Mouse (Mus musculus) adrenal gland, postnatal 10 days (tissue): ENCODE data around the gene Slc5a12. TPM values are rescaled to one million over a fixed set of nuclear protein-coding genes. Genes with fewer than 3 reads are reported as not detected.
A peak's percentile ranks its signal among the peaks of the same experiment; 100 is the strongest.

Experiments used
- DNase-seq: peaks from one replicate; pipeline ENCODE4 v3.0.0; 2021; ENCODE audit warnings: mixed read lengths
- long read RNA-seq, 2 experiments: library from polyadenylated mRNA; stranded (forward); transcript quantifications; one replicate each; pipeline ENCODE4 v2.0.0; 2021
- total RNA-seq, 2 experiments: library from RNA; stranded (reverse); gene quantifications; 2 replicates each; pipeline ENCODE4 v1.2.3; 2021

The Slc5a12 gene
- total RNA-seq = under 1 TPM in 1 of 2 experiments, not detected in 1; 0.09 TPM
- long read RNA-seq, experiment 1 = 0 reads
- long read RNA-seq, experiment 2, partial matches to known transcripts = 0 of 2 reads
- long read RNA-seq, experiment 2, other reads (novel, unspliced or antisense) = 0 of 2 reads

- DNase-seq = no peak
Measured at GRCm38 (mm10) chr2:110596932-110597331, at the start of gene Slc5a12. Gene Slc5a12 (plus strand): TSS chr2:110597298.

GRCm38 (mm10) chr2:110556098-110556497 is 41.0 kb upstream of the Slc5a12 start:
- DNase-seq = no peak

- no peak for DNase-seq
Measured at GRCm38 (mm10) chr2:110562621-110563020, 34.5 kb upstream of the Slc5a12 start.

- DNase-seq = peak; percentile 75
Measured at GRCm38 (mm10) chr2:110564673-110565627, 32.1 kb upstream of the Slc5a12 start.

- DNase-seq = no peak
Measured at GRCm38 (mm10) chr2:110586692-110587091, 10.4 kb upstream of the Slc5a12 start.

GRCm38 (mm10) chr2:110590007-110590406 is 7.1 kb upstream of the Slc5a12 start:
- no peak for DNase-seq

- DNase-seq = no peak
Measured at GRCm38 (mm10) chr2:110592276-110592675, 4.8 kb upstream of the Slc5a12 start.

- DNase-seq = no peak
Measured at GRCm38 (mm10) chr2:110644358-110644757, 47.3 kb downstream of the Slc5a12 start.

GRCm38 (mm10) chr2:110644846-110645245 is 47.7 kb downstream of the Slc5a12 start:
- DNase-seq = no peak

- DNase-seq = no peak
Measured at GRCm38 (mm10) chr2:110663329-110663728, 66.2 kb downstream of the Slc5a12 start.

GRCm38 (mm10) chr2:110671071-110671624 is 74.0 kb downstream of the Slc5a12 start:
- DNase-seq = no peak

Other genes with a start within 250 kb of the Slc5a12 start
- gene Fibin, start 234.1 kb upstream of the Slc5a12 start, total RNA-seq = 10 to 100 TPM in 1 of 2 experiments, 1 to 10 TPM in 1; 7.5 to 10.2 TPM
- not detected for gene Muc15, start 124.0 kb downstream of the Slc5a12 start, total RNA-seq